Mouse (Mus musculus) layer of hippocampus, postnatal 10 days (tissue): Measurements from ENCODE around the gene Uaca. TPM values are rescaled to one million over a fixed set of nuclear protein-coding genes. Genes with fewer than 3 reads are reported as not detected.

ENCODE experiments used
- DNase-seq, 2 experiments: peaks; one replicate each; pipeline ENCODE4 v3.0.0; 2021; ENCODE audit warnings: low spot score in 2 of 2
- long read RNA-seq: library from polyadenylated mRNA; stranded (forward); transcript quantifications from one replicate; pipeline ENCODE4 v2.0.0, GENCODE M21; 2023
- total RNA-seq, 2 experiments: library from RNA; stranded (reverse); gene quantifications; 2 replicates each; pipeline ENCODE4 v1.2.3; 2021

Uaca gene
- total RNA-seq, result 10 to 100 TPM; 13.7 to 15.2 TPM
- long read RNA-seq, full-length matches to known transcripts, result 2 of 8 reads
- long read RNA-seq, partial matches to known transcripts, result 3 of 8 reads
- long read RNA-seq, other reads (novel, unspliced or antisense), result 3 of 8 reads

DNA sequence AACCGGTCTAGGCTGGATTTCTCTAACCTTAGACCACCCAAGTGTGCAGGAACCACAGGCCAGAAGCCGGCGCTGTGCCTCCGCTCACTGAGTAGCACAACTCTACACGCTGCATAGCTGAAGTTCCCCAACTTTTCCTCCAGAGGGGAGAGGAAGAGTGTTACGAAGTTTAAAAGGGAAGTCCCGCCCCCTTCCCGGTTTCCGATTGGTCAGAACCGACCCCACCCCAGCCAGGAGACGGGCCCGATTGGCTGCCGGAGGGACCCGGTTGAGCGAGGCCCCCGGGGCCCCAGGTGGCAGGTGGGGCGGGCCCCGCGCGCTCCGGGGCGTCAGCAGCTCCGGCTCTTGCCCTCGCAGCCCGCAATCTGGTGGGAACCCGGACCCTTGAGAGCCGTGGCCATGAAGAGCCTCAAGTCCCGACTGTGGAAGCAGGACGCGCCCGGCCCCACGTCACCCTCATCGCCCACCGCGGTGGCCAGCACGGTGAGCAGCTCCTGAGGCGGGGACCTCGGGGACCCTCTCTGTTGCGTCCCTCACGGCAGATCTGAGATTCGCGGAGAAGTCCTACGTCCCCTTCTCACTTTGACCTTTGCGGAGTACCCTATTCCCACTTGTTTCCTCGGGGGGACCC lies at the start of gene Uaca:
Gene Uaca (plus strand): TSS at position 333 of the 631 bp plus-strand sequence.
- DNase-seq, result peak; percentile 85 to 89

DNA sequence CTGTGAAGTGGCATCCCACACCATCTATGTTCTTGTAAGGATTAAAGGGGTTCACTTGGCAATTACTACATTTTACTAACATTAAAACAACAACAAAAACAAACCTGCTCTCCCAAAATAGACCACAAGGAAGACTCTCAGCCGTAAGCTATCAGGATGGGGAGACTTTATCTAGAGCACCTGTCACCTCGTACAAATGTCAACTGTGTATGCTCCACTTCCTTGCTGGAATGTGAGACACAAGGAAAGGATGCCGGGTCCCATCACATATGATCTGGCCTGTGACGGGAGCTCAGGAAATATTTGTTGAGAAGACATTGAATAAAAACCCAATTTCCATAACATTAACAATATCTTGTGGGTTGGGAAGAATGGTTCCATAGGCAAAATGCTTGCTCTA lies 49.4 kb upstream of the Uaca start:
- no peak for DNase-seq

DNA sequence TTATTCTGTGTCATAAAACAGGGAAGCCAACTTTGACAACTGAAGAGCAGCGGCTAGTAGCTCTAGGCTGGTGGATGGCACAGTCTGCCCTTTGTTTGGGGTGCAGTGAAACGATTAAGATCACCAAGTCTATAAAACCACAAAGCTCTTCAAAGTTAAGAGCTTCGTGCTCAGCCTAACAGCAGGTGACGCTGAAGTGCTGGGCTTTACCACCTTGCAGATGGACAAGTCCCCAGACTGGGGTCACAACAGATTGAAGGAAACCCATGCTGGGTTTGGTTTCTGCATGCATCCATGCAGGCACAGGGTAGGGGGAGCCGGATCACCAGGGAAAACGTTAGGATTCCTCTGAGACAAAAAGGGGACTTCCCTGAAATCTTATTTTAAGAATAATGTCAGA lies 47.8 kb upstream of the Uaca start:
- no peak for DNase-seq

DNA sequence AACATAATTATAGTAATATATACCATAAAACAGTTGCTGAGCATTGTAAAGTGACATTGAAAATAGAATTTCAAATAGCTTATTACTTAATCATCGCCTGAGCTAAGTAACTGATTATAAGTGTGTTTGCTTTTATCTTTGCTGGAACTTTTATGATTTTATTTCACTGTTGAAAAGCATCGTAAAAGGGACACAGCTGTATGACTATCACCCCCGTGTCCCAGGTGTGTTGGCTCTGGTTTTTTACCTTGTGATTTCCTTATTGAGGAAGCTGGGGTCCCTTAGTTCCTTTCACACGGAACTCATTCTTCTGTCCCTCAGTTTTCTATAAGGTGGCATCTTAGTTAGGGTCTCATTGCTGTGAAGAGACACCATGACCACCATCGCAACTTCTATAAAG lies 46.7 kb upstream of the Uaca start:
- DNase-seq, result no peak

DNA sequence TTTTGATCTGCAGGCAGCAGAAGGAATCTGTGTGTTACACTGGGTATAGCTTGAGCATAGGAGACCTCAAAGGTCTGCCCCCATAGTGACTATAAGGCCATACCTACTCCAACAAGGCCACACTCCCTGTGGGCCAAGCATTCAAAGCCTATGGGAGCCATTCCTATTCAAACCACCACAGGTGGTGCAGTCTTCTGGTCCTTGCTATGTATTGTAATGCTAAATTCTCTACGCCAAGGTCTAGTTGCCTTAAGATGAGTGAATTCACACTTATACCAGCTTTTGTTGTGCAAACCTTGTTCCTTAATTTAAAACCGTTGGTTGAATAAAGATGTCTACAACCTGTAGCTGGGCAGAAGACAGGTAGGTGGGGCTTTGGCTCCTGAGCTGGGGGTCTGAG lies 46.2 kb upstream of the Uaca start:
- DNase-seq, result no peak

DNA sequence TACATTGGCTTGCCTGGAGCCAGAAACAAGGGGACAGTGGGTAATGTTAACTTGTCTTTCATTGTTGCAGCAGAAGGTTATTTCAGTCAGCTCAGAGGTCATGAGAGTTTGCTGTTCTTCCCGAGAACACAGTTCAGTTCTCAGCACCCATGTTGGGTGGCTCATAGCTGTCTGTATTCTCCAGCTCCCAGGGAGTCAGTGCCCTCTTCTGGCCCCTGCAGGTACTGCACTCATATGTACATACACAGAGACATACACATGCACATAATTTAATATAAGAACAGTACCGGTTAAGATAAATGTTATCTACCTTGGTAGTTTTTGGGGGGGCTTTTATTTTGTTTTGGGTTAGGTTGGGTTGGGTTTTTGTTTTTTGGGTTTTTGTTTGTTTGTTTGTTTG lies 45.2 kb upstream of the Uaca start:
- DNase-seq, result no peak

DNA sequence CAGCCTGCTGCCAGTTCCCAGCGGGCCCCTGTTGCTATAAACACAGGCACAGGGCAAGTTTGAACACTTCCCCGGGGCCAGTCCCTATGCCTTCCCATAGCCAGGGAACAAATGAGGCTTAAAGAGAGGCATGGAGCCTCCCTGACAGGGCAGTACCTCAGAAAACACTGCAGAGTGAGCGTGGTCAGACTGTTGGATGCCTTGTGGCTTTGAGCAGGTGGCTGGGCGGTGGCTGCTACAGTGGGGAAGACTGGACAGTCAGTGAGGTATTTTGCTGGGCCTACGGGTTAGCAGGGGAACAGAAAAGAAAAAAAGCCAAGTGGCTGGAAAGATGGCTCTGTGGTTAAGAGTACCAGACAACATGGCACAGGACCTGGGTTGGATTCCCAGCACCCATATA lies 43.2 kb upstream of the Uaca start:
- DNase-seq, result no peak

DNA sequence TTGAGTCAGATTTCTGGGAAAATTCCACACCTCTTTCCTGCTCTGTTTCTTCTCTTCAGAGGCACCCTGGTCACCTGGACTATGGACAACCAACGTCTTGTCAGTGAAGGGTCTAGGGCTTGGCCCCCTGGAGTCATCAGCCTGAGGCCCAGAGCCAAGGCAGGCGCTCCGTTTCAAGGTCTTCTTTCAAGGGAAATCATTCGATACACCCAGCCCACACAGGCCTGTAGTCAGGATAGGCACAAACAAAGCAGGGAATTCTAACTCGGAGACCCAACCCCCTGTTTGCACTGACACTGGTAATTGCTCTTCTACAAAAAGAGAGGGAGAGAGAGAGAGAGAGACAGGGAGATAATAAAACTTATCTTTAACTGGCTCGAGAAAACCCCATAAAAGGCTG lies 42.4 kb upstream of the Uaca start:
- DNase-seq, result no peak

DNA sequence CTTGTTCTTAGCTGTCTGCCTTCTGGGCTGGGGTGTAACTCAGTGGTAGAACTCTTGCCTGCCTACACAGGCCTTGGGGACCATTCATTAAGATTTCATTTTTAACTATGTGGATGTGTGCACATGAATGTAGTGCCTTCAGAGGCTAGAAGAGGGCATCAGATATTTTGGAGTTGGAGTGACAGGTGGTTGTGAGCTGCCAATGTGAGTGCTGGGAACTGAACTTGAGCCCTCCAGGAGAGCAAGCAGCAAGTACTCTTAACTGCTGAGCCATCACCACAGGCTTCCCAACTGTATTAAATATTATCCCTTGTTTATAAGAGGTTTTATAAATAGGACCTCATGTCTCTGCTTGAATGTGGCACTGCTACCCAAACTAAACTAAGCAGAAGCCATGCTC lies 41.7 kb upstream of the Uaca start:
- DNase-seq, result no peak

DNA sequence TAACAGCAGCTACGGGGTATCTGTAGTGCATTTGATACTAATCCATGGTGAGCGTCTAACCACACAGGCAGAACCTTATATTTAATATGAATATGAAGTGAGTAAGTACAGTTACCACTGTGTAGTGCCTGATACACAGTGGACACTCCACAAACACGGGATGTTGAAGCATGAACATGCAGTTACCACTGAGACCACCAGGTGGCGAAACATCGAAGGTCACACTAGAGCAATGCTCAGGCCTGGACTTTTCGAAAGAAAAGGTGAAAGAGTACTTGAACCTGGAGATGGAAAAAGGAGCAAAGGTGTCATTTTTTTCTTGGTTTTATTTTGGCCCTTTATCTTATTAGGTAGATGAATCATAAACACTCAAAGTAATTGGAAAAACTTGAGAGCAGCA lies 38.1 kb upstream of the Uaca start:
- DNase-seq, result peak; percentile 63 to 74

DNA sequence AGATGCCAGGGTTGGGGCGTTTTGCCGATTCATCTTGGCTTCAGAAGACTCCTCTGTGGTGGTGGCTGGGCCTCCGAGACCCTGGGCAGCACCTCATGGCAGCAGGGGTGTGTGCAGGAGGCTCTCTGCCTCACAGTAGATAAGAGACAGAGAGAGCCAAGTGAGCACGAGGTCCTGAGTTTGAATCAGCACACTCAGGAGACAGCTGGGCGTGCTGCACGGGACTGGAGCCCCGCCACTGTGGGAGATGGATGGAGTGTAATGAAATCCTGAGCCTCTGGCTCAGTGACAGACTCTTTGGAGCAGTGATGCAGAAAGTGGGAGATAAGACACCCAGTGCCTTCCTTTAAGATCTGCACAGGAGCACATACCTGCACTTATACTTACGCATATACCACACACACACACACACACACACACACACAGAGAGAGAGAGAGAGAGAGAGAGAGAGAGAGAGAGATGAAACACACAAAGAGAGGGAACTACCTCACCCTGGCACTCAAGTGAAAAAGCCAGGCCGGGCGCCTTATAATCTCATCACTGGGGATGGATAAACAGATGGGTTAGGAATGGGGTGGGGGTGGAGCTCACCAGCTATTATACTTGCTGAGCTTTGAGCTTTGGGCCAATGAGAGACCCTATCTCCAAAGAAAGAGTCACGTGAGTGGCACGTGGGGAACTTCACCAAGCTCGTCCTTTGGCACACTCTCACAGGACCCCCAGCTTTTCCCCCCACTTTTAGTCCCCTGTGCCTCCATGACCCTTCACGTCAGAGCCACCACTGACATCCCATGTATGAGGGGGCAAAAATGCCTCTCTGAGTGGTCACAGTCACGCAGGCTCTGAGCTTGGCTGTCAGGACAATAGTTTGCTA lies 37.2 kb upstream of the Uaca start:
- no peak for DNase-seq

DNA sequence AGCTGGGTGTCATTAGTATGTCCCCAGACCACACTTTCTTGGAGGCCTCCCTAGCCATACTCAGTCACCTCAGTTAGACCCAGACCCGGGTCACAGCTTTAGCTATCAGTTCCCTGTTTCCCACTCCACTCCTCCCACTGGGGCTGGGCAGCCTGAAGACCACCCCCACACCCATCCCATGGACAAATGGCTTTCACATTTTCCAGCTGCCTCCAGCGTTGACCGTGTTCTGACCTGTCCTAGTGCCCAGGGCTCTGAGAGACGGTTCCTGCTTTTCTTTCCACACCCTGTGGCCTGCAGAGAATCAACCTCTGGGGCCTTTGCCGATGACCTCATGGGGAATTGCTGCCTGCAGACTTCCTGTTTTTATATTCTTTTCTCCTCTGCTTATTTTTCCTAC lies 36.5 kb upstream of the Uaca start:
- DNase-seq, result no peak

DNA sequence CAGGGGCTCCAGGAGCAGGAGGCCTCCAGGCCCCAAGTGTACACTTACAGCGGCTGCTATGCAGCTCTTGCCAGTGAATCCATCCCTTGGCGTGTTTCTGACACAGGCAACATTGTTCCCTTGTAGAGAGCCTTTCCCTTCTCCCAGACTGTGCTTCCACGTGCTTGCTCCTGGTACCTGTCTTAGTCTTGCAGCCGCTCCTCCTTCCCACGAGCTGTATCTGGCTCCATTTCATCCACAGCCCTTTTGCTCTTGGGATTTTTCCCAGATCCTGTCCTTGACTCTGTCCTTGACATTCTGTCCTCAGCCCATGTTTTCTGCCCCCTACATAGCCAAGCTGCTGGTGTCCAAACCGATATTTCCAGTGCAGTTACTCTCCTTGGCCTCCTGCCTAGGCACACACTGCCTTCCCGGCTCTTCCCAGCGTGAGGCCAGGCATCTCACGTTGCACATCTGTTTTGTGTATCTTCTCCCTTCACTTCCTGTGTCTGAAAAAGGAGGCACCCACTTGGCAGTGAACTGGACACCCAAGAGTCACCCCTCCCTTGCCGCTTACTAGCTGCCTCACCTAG lies 34.8 kb upstream of the Uaca start:
- DNase-seq, result no peak

DNA sequence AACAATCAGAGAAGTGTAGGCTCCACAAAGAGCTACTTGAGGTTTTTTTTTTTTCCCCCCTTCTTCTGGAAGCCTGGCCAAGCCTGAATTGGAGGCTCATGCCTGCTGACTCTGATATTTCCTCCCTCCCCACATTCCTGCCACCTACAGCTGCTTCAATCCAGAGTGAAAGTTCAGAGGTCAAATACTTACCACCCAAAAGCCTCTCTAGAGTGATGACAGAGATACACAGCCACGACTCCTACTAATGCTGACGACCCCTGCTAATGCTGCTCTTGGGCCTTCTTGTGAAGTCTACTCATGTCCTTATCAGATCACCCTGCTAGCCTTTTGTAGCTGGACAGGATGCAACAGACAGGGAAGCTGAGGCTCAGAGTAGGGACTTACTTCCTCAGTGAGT lies 29.2 kb upstream of the Uaca start:
- DNase-seq, result no peak

DNA sequence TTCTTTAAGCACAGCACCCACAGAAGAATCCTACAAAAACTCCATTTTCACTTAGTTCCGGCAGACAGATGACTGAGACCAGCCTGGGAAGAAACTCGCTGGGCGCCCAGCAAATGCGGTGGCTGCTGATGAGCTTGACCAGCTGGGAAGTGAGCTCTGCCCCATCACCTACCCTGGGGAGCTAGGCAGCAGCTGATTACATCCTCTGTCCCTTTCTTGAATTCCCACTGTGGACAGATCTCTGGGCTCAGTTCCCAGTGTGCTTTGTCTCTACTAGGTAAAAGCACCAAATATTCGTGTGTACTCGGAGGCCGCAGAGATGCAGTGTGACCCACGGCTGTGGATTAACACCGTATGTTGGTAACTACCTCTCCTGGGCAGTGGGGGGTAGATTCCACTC lies 25.9 kb upstream of the Uaca start:
- no peak for DNase-seq

DNA sequence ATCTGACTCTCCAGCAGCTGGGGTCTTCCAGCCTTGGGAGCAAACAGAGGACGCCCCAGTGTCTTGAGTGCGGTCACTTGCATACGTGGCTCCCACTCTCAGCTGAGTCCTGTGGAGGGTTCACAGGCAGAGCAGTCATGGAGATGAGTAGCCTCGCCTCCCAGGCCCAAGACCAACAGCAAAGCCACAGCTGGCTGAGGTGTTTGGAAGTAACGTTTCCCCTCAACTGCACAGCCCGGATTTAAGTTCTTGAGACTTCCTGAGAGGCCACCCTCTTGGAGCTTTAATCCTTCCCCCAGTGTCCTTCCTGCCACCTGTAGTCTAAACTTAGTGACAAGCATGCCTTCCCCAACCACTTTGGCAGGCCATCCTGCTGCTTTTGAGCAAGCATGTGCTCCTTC lies 24.6 kb upstream of the Uaca start:
- no peak for DNase-seq

DNA sequence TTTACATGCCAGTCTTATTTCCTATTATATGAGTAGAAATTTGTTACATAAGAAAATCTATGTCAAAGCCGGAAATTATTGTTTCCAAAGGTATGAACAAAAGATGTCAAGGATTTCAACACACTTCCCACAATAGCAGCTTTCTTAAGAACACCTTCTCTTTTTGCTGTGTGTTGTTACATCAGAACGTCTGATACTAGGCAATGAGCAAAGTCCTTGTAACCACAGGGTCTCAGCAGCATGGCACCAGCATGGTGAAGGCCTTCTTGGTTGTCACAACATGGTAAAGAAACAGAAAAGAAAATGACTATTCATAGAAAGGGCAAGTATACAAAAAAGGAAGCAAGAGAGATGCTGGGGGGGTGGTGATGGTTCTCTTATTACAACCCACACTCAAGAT lies 20.6 kb upstream of the Uaca start:
- DNase-seq, result no peak

DNA sequence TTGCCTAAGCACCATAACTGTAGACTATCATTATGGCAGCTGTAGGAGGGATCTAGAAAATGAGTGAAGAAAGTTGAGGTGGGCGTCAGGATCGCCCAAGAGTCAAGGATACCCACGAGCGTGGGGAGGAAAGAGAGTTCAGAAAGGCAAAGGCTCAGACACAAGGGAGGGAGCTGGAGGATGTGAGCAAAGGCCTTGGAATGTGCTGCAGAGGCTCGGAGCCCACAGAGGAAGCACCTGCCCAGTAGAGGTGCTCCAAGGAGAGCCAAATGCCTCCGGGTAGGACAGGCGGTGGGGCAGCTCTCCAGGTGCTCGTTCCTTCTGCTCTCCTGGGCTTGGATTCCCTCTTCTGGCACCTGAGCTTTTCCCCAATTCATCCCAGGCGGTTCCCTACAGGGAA lies 17.4 kb upstream of the Uaca start:
- DNase-seq, result no peak

DNA sequence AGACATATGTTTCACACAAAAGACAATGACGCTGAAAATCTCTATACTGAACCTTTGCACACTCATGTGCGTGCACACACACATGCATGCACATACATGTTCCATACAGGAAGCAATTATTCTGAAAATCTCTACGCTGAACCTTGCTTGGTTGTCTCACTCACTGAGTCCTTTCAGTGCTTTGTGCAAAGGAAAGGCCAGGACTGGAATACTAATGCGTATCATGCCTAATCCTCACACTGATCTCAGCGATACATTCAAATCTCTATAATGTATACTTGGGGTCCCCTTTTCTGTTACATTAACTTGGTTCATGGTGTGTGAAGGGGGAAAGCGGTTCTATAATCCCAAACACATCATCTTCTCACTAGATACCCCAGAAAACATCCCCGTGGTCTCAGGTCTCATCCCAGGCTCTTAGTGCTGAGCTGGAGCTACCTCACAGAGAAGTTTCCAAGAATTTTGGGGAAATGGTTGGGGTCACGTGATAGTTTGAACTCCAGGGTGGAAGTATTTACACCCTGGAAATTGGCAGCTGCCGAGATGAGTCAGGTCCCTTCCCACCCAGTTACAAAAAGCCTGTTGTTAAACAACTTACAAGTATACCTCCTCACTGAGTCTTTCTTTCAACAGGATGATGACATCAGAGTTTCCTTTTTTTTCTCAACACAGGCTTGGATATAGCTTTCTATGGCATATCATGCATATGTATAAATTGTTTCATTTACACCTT lies 12.1 kb upstream of the Uaca start:
- DNase-seq, result no peak

DNA sequence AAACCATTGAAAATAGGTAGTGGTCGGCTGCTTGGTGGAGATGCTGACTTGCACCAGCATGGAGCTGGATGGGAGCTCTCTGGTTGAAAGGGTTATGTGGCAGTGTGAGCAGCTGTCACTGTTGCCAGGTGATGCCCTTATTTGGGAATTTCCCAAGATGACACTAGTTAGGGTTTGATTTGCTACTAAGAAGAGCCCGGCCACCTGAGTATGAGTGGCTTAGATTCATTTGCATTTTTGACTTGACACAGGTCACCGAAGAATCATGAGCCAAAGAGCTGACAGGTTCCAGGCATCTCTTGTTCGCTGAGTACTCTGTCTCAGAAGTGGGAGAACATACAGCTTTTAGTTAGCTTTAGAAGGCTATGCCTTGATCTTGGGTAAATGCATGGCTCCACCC lies 9.3 kb upstream of the Uaca start:
- DNase-seq, result no peak

DNA sequence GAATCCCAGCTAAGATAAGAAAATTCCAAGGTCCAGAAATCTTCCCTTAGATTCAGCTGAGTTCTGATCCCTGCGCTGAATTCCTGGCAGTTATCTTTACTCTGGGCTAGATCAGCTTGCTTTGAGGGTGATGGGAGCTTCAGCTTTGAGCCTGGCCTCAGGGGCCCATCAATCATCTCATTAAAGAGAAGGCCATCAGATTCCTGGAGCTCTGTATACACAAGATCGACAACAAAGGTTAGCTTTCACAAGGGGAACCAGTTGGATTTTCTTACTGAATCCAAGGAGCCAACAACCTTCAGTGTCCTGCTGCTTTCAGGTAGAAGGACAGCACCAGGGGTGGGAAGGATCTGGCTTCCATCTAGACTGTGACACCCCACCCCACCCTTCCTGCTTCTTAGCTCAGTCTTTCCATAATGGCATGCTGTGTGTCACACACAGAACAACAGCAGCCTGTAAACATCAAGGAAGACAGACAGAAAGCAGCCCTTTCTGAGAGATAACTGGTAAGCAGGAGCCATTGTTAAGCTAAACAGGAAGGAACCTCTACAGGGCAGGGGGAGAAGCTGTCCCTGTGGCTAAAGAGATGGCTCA lies 6.7 kb upstream of the Uaca start:
- DNase-seq, result no peak
